Mouse (Mus musculus): ENCODE measurements around the gene Notch2. TPM values are rescaled to one million over a fixed set of nuclear protein-coding genes. Genes with fewer than 3 reads are reported as not detected.

The Notch2 gene
- polyA plus RNA-seq, 1 experiment from 2014 or later: 14.5 TPM

- Histone ChIP-seq H3K4me1 (ENCODE audit: control insufficient read depth in 2 of 2, insufficient read depth in 2 of 2, low read length in 2 of 2) (peaks cover 41 to 81% of the 10 kb centered on the region in 2 experiments), H3K36me3 (ENCODE audit: control insufficient read depth, insufficient read depth, low read length) (no peaks in the 10 kb centered on the region), H3K27me3 (ENCODE audit: control insufficient read depth, insufficient read depth, low read length) (no peaks in the 10 kb centered on the region), H3K9ac (ENCODE audit: low read length) (no peak overlapping the region), H3K9me3 (ENCODE audit: control insufficient read depth, low read length) (no peaks in the 10 kb centered on the region), H3K4me3 (ENCODE audit: control insufficient read depth in 1 of 2, insufficient read depth in 1 of 2, low read depth in 1 of 2, low read length in 2 of 2) (no peak overlapping the region), H3K27ac (replicated peaks in 1 of 2; ENCODE audit: control insufficient read depth in 1 of 2, insufficient read depth in 1 of 2, low read depth in 2 of 2, low read length in 2 of 2) (peak overlapping the region in 1 of 2 experiments; percentile 70; a peak in 2 of 4 replicates), H3K4me2 (ENCODE audit: low read length) (no peak overlapping the region)
- 67% methylated on average over 3 of the region's 5 CpGs for WGBS
- no peak for ATAC-seq (ENCODE audit: insufficient number of reproducible peaks, insufficient read depth, low FRiP score, low read depth)
These were observed 25.9 kb downstream of the Notch2 start for GRCm38 (mm10) chr3:98039223-98039622.

GRCm38 (mm10) chr3:98039666-98040456 is 26.5 kb downstream of the Notch2 start:
- ATAC-seq (ENCODE audit: insufficient number of reproducible peaks, insufficient read depth, low FRiP score, low read depth): no peak

GRCm38 (mm10) chr3:98040836-98041235 is 27.5 kb downstream of the Notch2 start:
- WGBS: 64% methylated on average over 6 of the region's 6 CpGs
- ATAC-seq (ENCODE audit: insufficient number of reproducible peaks, insufficient read depth, low FRiP score, low read depth): no peak
- no peak overlapping the region for H3K9ac ChIP-seq (ENCODE audit: low read length)

More at GRCm38 (mm10) chr3:98039666-98040456, 26.5 kb downstream of the Notch2 start:
- Histone ChIP-seq H3K27ac (replicated peaks in 1 of 2; ENCODE audit: control insufficient read depth in 1 of 2, insufficient read depth in 1 of 2, low read depth in 2 of 2, low read length in 2 of 2) (peak overlapping the region; percentile 28 to 70; a peak in 3 of 4 replicates), H3K9ac (ENCODE audit: low read length) (no peak overlapping the region), H3K4me3 (ENCODE audit: control insufficient read depth in 1 of 2, insufficient read depth in 1 of 2, low read depth in 1 of 2, low read length in 2 of 2) (no peak overlapping the region), H3K36me3 (ENCODE audit: control insufficient read depth, insufficient read depth, low read length) (no peaks in the 10 kb centered on the region), H3K4me1 (ENCODE audit: control insufficient read depth in 2 of 2, insufficient read depth in 2 of 2, low read length in 2 of 2) (peaks cover 37 to 75% of the 10 kb centered on the region in 2 experiments), H3K27me3 (ENCODE audit: control insufficient read depth, insufficient read depth, low read length) (no peaks in the 10 kb centered on the region), H3K4me2 (ENCODE audit: low read length) (no peak overlapping the region), H3K9me3 (ENCODE audit: control insufficient read depth, low read length) (no peaks in the 10 kb centered on the region)
- 50% methylated on average over 16 of the region's 16 CpGs for WGBS

GRCm38 (mm10) chr3:98042301-98042700 is 29.0 kb downstream of the Notch2 start:
- Histone ChIP-seq H3K4me3 (ENCODE audit: control insufficient read depth in 1 of 2, insufficient read depth in 1 of 2, low read depth in 1 of 2, low read length in 2 of 2) (no peak overlapping the region; a peak in 1 of 4 replicates), H3K36me3 (ENCODE audit: control insufficient read depth, insufficient read depth, low read length) (no peaks in the 10 kb centered on the region), H3K4me2 (ENCODE audit: low read length) (peak overlapping the region; percentile 36), H3K9ac (ENCODE audit: low read length) (peak overlapping the region; percentile 1; the same call in 1 of the 2 replicates), H3K27me3 (ENCODE audit: control insufficient read depth, insufficient read depth, low read length) (no peaks in the 10 kb centered on the region), H3K9me3 (ENCODE audit: control insufficient read depth, low read length) (no peaks in the 10 kb centered on the region), H3K4me1 (ENCODE audit: control insufficient read depth in 2 of 2, insufficient read depth in 2 of 2, low read length in 2 of 2) (peaks cover 45 to 73% of the 10 kb centered on the region in 2 experiments), H3K27ac (replicated peaks in 1 of 2; ENCODE audit: control insufficient read depth in 1 of 2, insufficient read depth in 1 of 2, low read depth in 2 of 2, low read length in 2 of 2) (peak overlapping the region; percentile 61 to 89)
- WGBS: 61% methylated on average over 6 of the region's 6 CpGs
- ATAC-seq (ENCODE audit: insufficient number of reproducible peaks, insufficient read depth, low FRiP score, low read depth): no peak

More at GRCm38 (mm10) chr3:98040836-98041235, 27.5 kb downstream of the Notch2 start:
- 0 out of 4 replicates have a peak overlapping the region, but pooled peaks have one; percentile 0 to 35 for H3K27ac ChIP-seq (replicated peaks in 1 of 2; ENCODE audit: control insufficient read depth in 1 of 2, insufficient read depth in 1 of 2, low read depth in 2 of 2, low read length in 2 of 2)
- H3K9me3 ChIP-seq (ENCODE audit: control insufficient read depth, low read length): no peaks in the 10 kb centered on the region
- peaks cover 35 to 70% of the 10 kb centered on the region in 2 experiments for H3K4me1 ChIP-seq (ENCODE audit: control insufficient read depth in 2 of 2, insufficient read depth in 2 of 2, low read length in 2 of 2)
- no peaks in the 10 kb centered on the region for H3K27me3 ChIP-seq (ENCODE audit: control insufficient read depth, insufficient read depth, low read length)
- H3K4me3 ChIP-seq (ENCODE audit: control insufficient read depth in 1 of 2, insufficient read depth in 1 of 2, low read depth in 1 of 2, low read length in 2 of 2): no peak overlapping the region
- H3K36me3 ChIP-seq (ENCODE audit: control insufficient read depth, insufficient read depth, low read length): no peaks in the 10 kb centered on the region
- no peak overlapping the region for H3K4me2 ChIP-seq (ENCODE audit: low read length)

- H3K36me3 ChIP-seq (ENCODE audit: control insufficient read depth, insufficient read depth, low read length): no peaks in the 10 kb centered on the region
- H3K27me3 ChIP-seq (ENCODE audit: control insufficient read depth, insufficient read depth, low read length): no peaks in the 10 kb centered on the region
- H3K4me3 ChIP-seq (ENCODE audit: control insufficient read depth in 1 of 2, insufficient read depth in 1 of 2, low read depth in 1 of 2, low read length in 2 of 2): peak overlapping the region in 1 of 2 experiments; percentile 12; a peak in 1 of 4 replicates
- peaks cover 43 to 68% of the 10 kb centered on the region in 2 experiments for H3K4me1 ChIP-seq (ENCODE audit: control insufficient read depth in 2 of 2, insufficient read depth in 2 of 2, low read length in 2 of 2)
- 19% methylated on average over 9 of the region's 9 CpGs for WGBS
- H3K27ac ChIP-seq (replicated peaks in 1 of 2; ENCODE audit: control insufficient read depth in 1 of 2, insufficient read depth in 1 of 2, low read depth in 2 of 2, low read length in 2 of 2): peak overlapping the region; percentile 61 to 89
- no peak; the same call in 1 of the 2 replicates for ATAC-seq (ENCODE audit: insufficient number of reproducible peaks, insufficient read depth, low FRiP score, low read depth)
- H3K9me3 ChIP-seq (ENCODE audit: control insufficient read depth, low read length): no peaks in the 10 kb centered on the region
- peak overlapping the region; percentile 36 for H3K4me2 ChIP-seq (ENCODE audit: low read length)
- peak overlapping the region; percentile 1; the same call in 1 of the 2 replicates for H3K9ac ChIP-seq (ENCODE audit: low read length)
These were observed 29.7 kb downstream of the Notch2 start for GRCm38 (mm10) chr3:98042955-98043456.

GRCm38 (mm10) chr3:98043669-98044068 is 30.3 kb downstream of the Notch2 start:
- no peaks in the 10 kb centered on the region for H3K9me3 ChIP-seq (ENCODE audit: control insufficient read depth, low read length)
- no peak overlapping the region for H3K4me3 ChIP-seq (ENCODE audit: control insufficient read depth in 1 of 2, insufficient read depth in 1 of 2, low read depth in 1 of 2, low read length in 2 of 2)
- 91% methylated on average over 4 of the region's 4 CpGs for WGBS
- H3K27ac ChIP-seq (replicated peaks in 1 of 2; ENCODE audit: control insufficient read depth in 1 of 2, insufficient read depth in 1 of 2, low read depth in 2 of 2, low read length in 2 of 2): peak overlapping the region; percentile 61 to 89
- H3K36me3 ChIP-seq (ENCODE audit: control insufficient read depth, insufficient read depth, low read length): no peaks in the 10 kb centered on the region
- ATAC-seq (ENCODE audit: insufficient number of reproducible peaks, insufficient read depth, low FRiP score, low read depth): no peak
- peak overlapping the region; percentile 1; the same call in 1 of the 2 replicates for H3K9ac ChIP-seq (ENCODE audit: low read length)
- peaks cover 38 to 62% of the 10 kb centered on the region in 2 experiments for H3K4me1 ChIP-seq (ENCODE audit: control insufficient read depth in 2 of 2, insufficient read depth in 2 of 2, low read length in 2 of 2)
- no peaks in the 10 kb centered on the region for H3K27me3 ChIP-seq (ENCODE audit: control insufficient read depth, insufficient read depth, low read length)
- H3K4me2 ChIP-seq (ENCODE audit: low read length): no peak overlapping the region

- Histone ChIP-seq H3K27ac (replicated peaks in 1 of 2; ENCODE audit: control insufficient read depth in 1 of 2, insufficient read depth in 1 of 2, low read depth in 2 of 2, low read length in 2 of 2) (no peak overlapping the region), H3K4me2 (ENCODE audit: low read length) (no peak overlapping the region), H3K4me3 (ENCODE audit: control insufficient read depth in 1 of 2, insufficient read depth in 1 of 2, low read depth in 1 of 2, low read length in 2 of 2) (no peak overlapping the region), H3K27me3 (ENCODE audit: control insufficient read depth, insufficient read depth, low read length) (no peaks in the 10 kb centered on the region), H3K36me3 (ENCODE audit: control insufficient read depth, insufficient read depth, low read length) (0 out of 2 replicates have a peak, but pooled peaks cover 9% of the 10 kb centered on the region), H3K9me3 (ENCODE audit: control insufficient read depth, low read length) (no peaks in the 10 kb centered on the region), H3K9ac (ENCODE audit: low read length) (no peak overlapping the region), H3K4me1 (ENCODE audit: control insufficient read depth in 2 of 2, insufficient read depth in 2 of 2, low read length in 2 of 2) (peaks cover 29 to 50% of the 10 kb centered on the region in 2 experiments)
- WGBS: 89% methylated on average over 4 of the region's 4 CpGs
- ATAC-seq (ENCODE audit: insufficient number of reproducible peaks, insufficient read depth, low FRiP score, low read depth): no peak
These were observed 31.5 kb downstream of the Notch2 start for GRCm38 (mm10) chr3:98044768-98045368.
